Mouse (Mus musculus) intestine, embryonic 16.5 days (tissue): ENCODE results near the gene Zdhhc5. TPM values are rescaled to one million over a fixed set of nuclear protein-coding genes. Genes with fewer than 3 reads are reported as not detected.

Experiments
- ATAC-seq: fragments of 200-750 bp; cut with Nextera tagmentation; 2 replicates; pipeline ENCODE4 v1.8.0; 2017; ENCODE audit warnings: moderate TSS enrichment, moderate library complexity
- H3K27ac ChIP-seq: fragments of 300-500 bp; sonication (generic); 2 replicates; pipeline ENCODE4 v1.5.1; 2014; ENCODE audit warnings: mild to moderate bottlenecking, low read length
- H3K27me3 ChIP-seq: fragments of 300-500 bp; sonication (generic); replicated peaks from 2 replicates; pipeline ENCODE4 v1.6.1; 2014; ENCODE audit warnings: low read length, control low read depth, mixed read lengths; ENCODE audit not compliant: control insufficient read depth, insufficient read depth
- H3K36me3 ChIP-seq: fragments of 300-500 bp; sonication (generic); 2 replicates; pipeline ENCODE4 v1.6.1; 2014; ENCODE audit warnings: low read length, control low read depth; ENCODE audit not compliant: control insufficient read depth, insufficient read depth
- H3K4me1 ChIP-seq: fragments of 300-500 bp; sonication (generic); 2 replicates; pipeline ENCODE4 v1.6.1; 2014; ENCODE audit warnings: low read length, control low read depth, mixed read lengths; ENCODE audit not compliant: control insufficient read depth, insufficient read depth
- H3K4me2 ChIP-seq: fragments of 300-500 bp; sonication (generic); 2 replicates; pipeline ENCODE4 v1.6.1; 2014; ENCODE audit warnings: low read depth, low read length, control low read depth
- H3K4me3 ChIP-seq: fragments of 300-500 bp; sonication (generic); 2 replicates; pipeline ENCODE4 v1.5.1; 2014; ENCODE audit warnings: mild to moderate bottlenecking, low read length
- H3K9ac ChIP-seq: fragments of 300-500 bp; sonication (generic); 2 replicates; pipeline ENCODE4 v1.6.1; 2014; ENCODE audit warnings: low read depth, low read length
- H3K9me3 ChIP-seq: fragments of 300-500 bp; sonication (generic); 2 replicates; pipeline ENCODE4 v1.6.1; 2016; ENCODE audit warnings: low read length, control low read depth; ENCODE audit not compliant: control insufficient read depth
- WGBS: fragments of 180-500 bp; shearing (Covaris S2); extraction: QIAGEN DNeasy Blood & Tissue Kit; methylation state at CpG from one replicate; pipeline ENCODE4 v1.1.7; 2014; 5-methylcytosine and 5-hydroxymethylcytosine counted together
- polyA plus RNA-seq: library from polyadenylated mRNA; unstranded; fragments of >200 nt; fragmentation: Nextera tagmentation; extraction: Ambion mirVana; gene quantifications from 2 replicates; pipeline ENCODE4 v1.2.1, GENCODE M21; 2015

Zdhhc5 gene
- polyA plus RNA-seq, 1 experiment from 2014 or later: 18.3 TPM

DNA sequence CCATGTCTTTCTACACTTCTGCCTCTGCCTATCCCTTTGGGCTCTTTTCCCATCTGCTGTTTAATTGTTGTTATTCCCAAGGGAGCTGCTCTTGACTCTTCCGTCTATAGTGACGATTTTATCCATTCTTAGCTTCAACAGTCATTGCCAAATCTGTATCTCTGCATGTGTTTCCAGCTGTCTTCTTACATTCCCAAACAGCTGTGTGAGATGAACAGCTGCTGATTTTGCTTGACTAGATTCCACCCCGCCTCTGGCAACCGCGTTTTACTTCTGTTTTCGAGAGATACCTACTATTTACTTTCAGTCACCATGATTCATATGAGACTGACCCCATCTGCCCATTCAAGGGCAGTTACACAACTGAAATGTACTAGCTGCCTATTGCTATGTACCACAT is 35.1 kb upstream of the Zdhhc5 start:
- H3K9me3 ChIP-seq: no peaks in the 10 kb centered on the region
- no peak overlapping the region for H3K4me2 ChIP-seq
- WGBS: 56% methylated on average over 6 of the region's 6 CpGs
- ATAC-seq: peak; percentile 42; the same call in 1 of the 2 replicates
- no peaks in the 10 kb centered on the region for H3K27me3 ChIP-seq
- no peak overlapping the region for H3K9ac ChIP-seq
- H3K4me3 ChIP-seq: no peak overlapping the region
- no peaks in the 10 kb centered on the region for H3K4me1 ChIP-seq
- H3K27ac ChIP-seq: no peak overlapping the region
- no peaks in the 10 kb centered on the region for H3K36me3 ChIP-seq

DNA sequence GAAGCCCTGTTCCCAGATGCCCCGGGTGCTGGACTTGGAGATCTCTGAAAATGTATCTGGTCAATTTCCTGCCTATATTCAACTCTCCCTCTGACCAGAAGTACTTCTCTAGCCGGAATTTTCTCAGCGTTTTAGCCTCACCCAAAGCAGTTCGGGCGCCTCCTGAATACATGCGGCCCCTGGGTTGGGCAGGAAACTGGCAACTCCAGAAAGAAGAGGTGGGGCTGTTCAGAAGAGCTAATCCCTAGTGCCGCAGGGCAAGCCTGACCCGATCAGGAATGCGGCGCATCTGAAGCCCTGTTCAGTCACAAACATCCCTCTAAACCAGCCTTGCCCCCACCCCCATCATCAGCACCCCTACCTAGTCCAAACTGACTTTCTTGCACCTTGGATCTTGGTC is 29.1 kb upstream of the Zdhhc5 start:
- H3K9me3 ChIP-seq: no peaks in the 10 kb centered on the region
- peak overlapping the region; percentile 85 for H3K27ac ChIP-seq
- H3K4me3 ChIP-seq: peak overlapping the region; percentile 81
- H3K36me3 ChIP-seq: no peaks in the 10 kb centered on the region
- H3K27me3 ChIP-seq: no peaks in the 10 kb centered on the region
- peak overlapping the region; percentile 83 for H3K4me2 ChIP-seq
- 4% methylated on average over 10 of the region's 10 CpGs for WGBS
- peak; percentile 66 for ATAC-seq
- H3K4me1 ChIP-seq: peaks cover 22% of the 10 kb centered on the region
- H3K9ac ChIP-seq: peak overlapping the region; percentile 97

DNA sequence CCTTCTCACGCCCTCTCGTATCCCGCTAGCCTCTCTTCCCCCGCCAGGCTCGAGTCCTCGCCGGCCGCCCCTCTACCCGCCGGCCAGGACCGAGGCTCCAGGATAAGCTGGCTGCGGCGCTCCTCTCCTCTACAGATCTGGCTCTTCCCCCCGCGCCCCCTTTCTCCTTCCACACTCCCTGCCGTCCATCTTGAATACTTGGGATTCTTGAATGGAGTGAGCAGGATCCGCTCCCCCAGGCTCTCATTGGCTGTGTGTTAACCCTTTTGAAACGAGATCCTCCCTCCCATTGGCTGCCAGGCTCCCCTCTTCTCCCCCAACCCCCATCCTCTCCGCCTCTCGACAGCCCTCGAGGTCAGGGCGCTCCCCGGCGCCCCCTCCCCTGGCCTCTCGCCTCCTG is 28.6 kb upstream of the Zdhhc5 start, which contains the start of gene Gm19426:
Gene Gm19426 (minus strand): TSS at position 95 of the 400 bp plus-strand sequence.
- Histone ChIP-seq H3K9me3 (no peaks in the 10 kb centered on the region), H3K36me3 (no peaks in the 10 kb centered on the region), H3K27ac (peak within 1 kb of the TSS; percentile 97), H3K27me3 (no peaks in the 10 kb centered on the region), H3K4me3 (peak within 1 kb of the TSS; percentile 81), H3K4me1 (peaks cover 27% of the 10 kb centered on the region), H3K9ac (peak within 1 kb of the TSS; percentile 97), H3K4me2 (peak within 1 kb of the TSS; percentile 83)
- peak; percentile 92 for ATAC-seq
- WGBS: 0% methylated on average over 25 of the region's 25 CpGs

DNA sequence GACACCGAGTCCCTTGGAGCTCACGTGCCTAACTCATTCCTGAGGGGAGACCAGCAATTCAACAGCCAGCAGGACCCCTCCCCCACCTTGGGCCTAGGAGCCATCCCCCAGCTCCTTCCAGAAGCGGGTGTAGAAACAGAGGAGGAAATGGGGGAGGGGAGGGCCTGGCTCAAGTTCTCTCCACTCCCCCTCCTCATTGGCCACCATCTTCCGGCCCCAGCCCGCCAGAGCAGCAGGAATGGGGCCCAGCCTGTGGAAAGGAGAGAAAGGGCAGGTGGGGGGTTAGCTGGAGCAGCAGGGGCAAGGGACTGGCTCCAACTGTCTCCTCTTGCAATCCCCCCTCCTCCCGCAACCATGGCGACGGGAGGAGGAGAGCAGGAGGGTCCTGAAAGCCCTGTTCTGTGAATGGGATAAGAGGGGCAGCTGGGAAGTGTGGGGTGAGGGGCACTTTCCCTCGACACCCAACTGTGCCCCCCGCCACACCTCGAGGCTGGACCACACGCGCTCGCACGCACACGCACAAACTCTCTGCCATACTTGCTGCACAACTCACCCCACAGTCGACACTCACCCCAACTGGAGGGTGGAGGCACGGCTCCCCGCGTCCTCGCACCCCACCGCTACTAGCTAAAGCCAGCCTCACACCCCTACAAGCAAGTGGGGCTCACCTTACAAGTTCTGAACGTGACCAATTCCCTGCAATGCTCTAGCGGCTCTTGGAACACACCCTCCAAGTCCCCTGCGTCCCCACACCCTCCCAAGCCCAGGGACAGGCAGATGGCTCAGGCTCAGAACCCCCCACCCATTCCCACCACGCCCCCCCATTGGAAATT is 27.7 kb upstream of the Zdhhc5 start:
- Histone ChIP-seq H3K9me3 (no peaks in the 10 kb centered on the region), H3K27me3 (no peaks in the 10 kb centered on the region), H3K4me1 (peaks cover 35% of the 10 kb centered on the region), H3K4me2 (peak overlapping the region; percentile 83), H3K9ac (peak overlapping the region; percentile 97), H3K27ac (peak overlapping the region; percentile 97), H3K36me3 (no peaks in the 10 kb centered on the region), H3K4me3 (peak overlapping the region; percentile 81)
- WGBS: under 1% methylated on average over 26 of the region's 26 CpGs
- peak; percentile 37 for ATAC-seq

DNA sequence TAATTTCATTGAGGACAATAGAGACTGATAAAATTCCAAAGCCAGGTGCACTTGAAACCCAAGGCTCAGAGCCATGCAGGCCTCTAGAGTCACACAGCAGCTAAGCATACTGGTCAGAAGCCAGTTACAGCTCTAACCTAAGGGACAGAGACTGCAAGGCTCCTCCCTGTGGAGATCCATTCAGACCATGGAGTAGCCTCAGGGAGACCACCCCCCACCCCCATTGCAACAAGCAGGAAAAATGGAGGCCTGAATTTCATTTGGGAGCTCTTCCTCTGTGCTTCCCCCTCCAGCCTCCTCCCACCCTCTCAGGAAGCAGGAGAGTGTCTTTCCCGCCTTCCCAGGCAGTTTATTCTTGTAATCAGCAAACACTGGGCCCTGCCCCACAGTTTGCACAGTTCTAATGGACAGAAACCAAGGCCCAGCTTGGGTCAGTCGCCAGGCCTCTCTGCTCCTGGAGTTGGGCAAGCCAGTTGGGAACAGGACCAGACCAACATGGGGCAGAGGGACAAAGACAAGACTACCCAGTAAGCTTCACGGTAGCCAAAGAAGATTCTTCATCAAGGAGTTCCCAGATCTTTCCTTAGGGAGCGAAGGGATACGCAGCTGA is 27.0 kb upstream of the Zdhhc5 start:
- Histone ChIP-seq H3K9ac (peak overlapping the region; percentile 97), H3K9me3 (no peaks in the 10 kb centered on the region), H3K27ac (peak overlapping the region; percentile 97), H3K4me2 (peak overlapping the region; percentile 83), H3K27me3 (no peaks in the 10 kb centered on the region), H3K4me1 (peaks cover 43% of the 10 kb centered on the region), H3K36me3 (no peaks in the 10 kb centered on the region), H3K4me3 (peak overlapping the region; percentile 81)
- ATAC-seq: peak; percentile 1; the same call in 1 of the 2 replicates
- WGBS: 8% methylated on average over 5 of the region's 5 CpGs

DNA sequence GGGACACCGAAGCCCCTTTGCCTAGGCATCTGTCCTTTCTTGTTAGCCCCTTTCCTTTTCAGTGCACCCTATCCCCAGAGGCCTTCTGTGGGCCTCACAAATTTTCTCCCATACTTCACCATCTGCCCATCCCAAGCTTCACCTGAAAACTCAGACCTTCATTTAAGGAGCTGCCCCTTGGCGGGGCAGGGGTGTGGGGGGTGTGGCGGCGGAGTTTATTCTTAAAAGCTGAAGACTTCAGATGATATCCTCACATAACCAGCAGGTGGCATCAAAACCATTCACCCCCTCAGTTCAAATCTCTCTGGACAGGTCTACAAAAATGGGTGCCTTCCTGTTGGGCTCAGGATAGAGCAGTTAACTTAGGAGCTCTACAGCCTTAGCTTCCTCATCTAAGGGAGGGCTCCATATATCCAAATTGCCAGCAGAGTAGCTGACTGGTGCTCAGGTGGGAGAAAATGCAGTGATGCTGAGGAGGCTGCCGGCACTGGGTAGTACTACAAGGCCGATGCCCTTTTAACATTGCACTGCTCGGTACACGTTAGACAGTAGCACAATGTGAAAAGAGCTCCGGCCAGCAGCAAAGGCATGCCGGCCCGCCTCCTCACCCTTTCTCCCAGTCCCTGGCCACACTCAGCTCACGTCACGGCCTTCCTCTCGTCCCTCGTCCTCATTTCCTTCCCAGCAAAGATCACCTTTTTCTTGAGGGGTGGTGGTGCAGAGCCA is 25.8 kb upstream of the Zdhhc5 start:
- Histone ChIP-seq H3K9ac (0 out of 2 replicates have a peak overlapping the region, but pooled peaks have one; percentile 8), H3K4me3 (no peak overlapping the region), H3K4me1 (peaks cover 54% of the 10 kb centered on the region), H3K36me3 (no peaks in the 10 kb centered on the region), H3K27ac (no peak overlapping the region; the same call in 1 of the 2 replicates), H3K9me3 (no peaks in the 10 kb centered on the region), H3K4me2 (peak overlapping the region; percentile 83), H3K27me3 (peaks cover 4% of the 10 kb centered on the region; the same call in 1 of the 2 replicates)
- 70% methylated on average over 15 of the region's 15 CpGs for WGBS
- ATAC-seq: no peak

DNA sequence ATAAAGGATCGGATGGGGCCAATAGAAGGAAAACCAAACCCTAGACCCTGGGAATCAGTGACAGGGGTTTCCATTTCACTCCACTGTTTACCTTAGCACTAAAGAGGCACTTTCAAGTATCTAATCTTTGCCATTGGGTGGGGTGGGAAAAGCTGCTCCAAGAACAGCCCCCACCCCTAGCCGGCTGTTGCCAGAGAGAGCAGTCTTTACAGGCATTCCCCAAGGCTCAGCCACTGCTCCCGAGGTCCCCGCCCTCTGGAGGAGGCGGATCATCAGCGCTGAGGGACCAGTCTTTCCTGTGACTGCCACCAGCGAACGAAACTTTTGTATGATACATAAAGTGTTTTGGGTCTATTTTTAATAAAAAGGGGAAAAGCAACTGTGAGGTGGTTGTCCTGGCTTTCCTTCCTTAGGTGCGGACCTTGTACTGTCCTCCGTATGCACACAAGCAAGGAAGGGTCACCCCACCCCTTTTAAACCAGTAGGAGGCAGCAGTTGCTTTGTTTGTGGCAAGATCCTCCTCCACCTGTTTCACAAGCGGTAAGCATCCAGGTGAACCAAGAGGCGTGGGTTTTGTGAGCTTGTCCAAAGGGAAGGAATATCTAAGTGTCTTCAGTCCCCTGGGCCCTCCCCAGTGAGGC is 23.4 kb upstream of the Zdhhc5 start:
- 0% methylated on average over 12 of the region's 12 CpGs for WGBS
- peaks cover 62% of the 10 kb centered on the region for H3K4me1 ChIP-seq
- ATAC-seq: peak; percentile 51
- peak overlapping the region; percentile 21 for H3K4me3 ChIP-seq
- H3K9me3 ChIP-seq: no peaks in the 10 kb centered on the region
- 0 out of 2 replicates have a peak overlapping the region, but pooled peaks have one; percentile 13 for H3K9ac ChIP-seq
- 0 out of 2 replicates have a peak overlapping the region, but pooled peaks have one; percentile 5 for H3K27ac ChIP-seq
- no peaks in the 10 kb centered on the region for H3K36me3 ChIP-seq
- H3K4me2 ChIP-seq: peak overlapping the region; percentile 38
- H3K27me3 ChIP-seq: peaks cover 9% of the 10 kb centered on the region

DNA sequence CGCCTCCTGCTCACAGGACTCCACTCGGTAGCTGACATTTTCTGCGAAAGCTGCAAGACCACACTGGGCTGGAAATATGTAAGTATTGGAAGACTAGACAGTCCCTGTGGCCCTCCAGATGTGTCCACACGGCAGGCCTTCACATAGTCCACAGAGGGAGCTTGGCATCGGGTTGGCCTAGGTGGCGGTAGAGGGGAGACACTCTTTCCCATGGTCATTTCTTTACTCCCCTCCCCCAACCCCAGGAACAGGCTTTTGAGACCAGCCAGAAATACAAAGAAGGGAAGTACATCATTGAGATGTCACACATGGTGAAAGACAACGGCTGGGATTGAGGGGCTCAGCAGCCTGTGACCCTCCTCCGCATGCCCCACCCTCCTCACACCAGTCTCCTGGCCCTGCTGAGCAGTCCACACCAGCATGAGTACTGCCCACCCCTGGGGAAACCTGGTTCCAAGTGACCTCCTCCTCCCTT is 22.5 kb upstream of the Zdhhc5 start:
- Histone ChIP-seq H3K4me3 (no peak overlapping the region), H3K36me3 (no peaks in the 10 kb centered on the region), H3K27ac (peak overlapping the region; percentile 25; the same call in 1 of the 2 replicates), H3K9me3 (no peaks in the 10 kb centered on the region), H3K9ac (0 out of 2 replicates have a peak overlapping the region, but pooled peaks have one; percentile 41), H3K4me1 (peaks cover 60% of the 10 kb centered on the region), H3K4me2 (peak overlapping the region; percentile 21; the same call in 1 of the 2 replicates), H3K27me3 (peaks cover 9% of the 10 kb centered on the region)
- WGBS: 10% methylated on average over 8 of the region's 8 CpGs
- peak; percentile 14 for ATAC-seq
